ENCODE assay signal across 15 mouse cellular contexts in the genomic region with DNA sequence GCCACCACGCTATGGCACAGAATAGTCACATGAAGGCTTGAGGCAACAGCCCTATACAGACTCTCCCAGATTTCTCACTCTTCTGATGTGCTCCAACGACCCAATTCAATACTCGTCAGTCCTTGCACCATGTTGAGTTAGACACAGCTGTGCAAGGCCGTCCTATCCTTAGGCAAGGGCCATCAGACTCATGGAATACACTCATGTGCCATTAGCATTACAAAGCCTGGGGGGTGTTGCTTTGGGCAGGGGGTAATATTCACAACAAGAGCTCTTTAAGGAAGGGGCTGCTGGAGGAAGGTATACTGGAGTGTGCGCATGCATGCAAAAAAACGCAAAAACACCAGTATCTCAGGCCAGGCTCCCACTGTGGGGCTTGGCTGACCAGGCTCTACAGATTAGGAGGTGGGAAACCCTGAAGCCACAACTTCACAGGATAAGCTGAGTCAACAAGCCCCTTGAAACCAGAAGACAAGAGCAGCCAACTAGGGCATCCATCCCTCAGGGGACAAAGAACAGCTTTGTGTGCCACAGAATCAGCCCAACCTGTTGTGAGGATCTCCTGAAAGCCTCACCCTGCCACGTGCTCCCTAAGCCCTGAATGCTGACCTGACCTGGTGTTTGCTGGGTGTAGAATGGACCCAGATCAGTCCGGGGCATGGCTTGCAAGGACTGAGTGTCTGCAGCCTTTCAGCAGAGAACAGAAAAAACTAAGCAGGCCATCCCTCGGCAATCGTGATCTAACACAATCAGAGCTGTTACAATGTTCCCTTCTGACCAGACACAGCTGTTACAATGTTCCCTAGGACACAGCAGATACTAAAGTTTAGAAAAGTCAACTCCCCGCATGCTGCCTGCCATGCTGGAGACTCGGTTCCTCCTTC.
DNase-seq lines count a peak whose midpoint lies in the region; ATAC-seq and TF ChIP-seq lines count a peak whose summit lies in the region.
"Had no signal": no experiment of that assay in that cellular context is flagged by ENCODE, and none has a peak within 500 bp of the region (broad histone marks: within the 10 kb centered on the region; RNA-seq: fewer than 3 reads in every experiment).

No protein-coding gene starts in this region.

- TF ChIP-seq POLR2A in testis, adult 2 months (IDR thresholded peaks at IDR 0.05; ENCODE audit: control insufficient read depth, low read depth, low read length), result no peak

- H3K27me3 ChIP-seq in hindbrain, postnatal 0 days (ENCODE audit: insufficient read depth, low read length), result no peaks in the 10 kb centered on the region
- no peaks in the 10 kb centered on the region for H3K27me3 ChIP-seq in hindbrain, embryonic 13.5 days
- no peaks in the 10 kb centered on the region for H3K27me3 ChIP-seq in embryonic facial prominence, embryonic 14.5 days (replicated peaks; ENCODE audit: control insufficient read depth, insufficient read depth, low read length)
- no peaks in the 10 kb centered on the region for H3K27me3 ChIP-seq in testis, adult 2 months (ENCODE audit: control insufficient read depth, insufficient read depth, low read length)
- no peaks in the 10 kb centered on the region for H3K27me3 ChIP-seq in midbrain, embryonic 14.5 days (ENCODE audit: control insufficient read depth, insufficient read depth, low read length)
- H3K27me3 ChIP-seq: embryonic facial prominence, embryonic 12.5 days; neural tube, embryonic 13.5 days had no signal

- no peak for DNase-seq in hindbrain, postnatal 0 days (ENCODE audit: low spot score)
- DNase-seq in lung, postnatal 36 days, result peak; percentile 22
- DNase-seq in lung, adult 18-20 months, result no peak
- DNase-seq in embryonic facial prominence, embryonic 14.5 days (ENCODE audit: low spot score), result no peak
- DNase-seq in midbrain, embryonic 14.5 days, result no peak
- DNase-seq in frontal cortex, postnatal 14 days (ENCODE audit: low spot score in 2 of 2), result no peak
- DNase-seq: adrenal gland, adult 2 months; cerebellum, adult 11-12 months; right cerebral cortex, postnatal 25 days; thymus, postnatal 36 days had no signal

- H3K4me2 ChIP-seq in hindbrain, postnatal 0 days (ENCODE audit: low read depth, low read length), result no peak overlapping the region
- H3K4me2 ChIP-seq in hindbrain, embryonic 13.5 days, result no peak overlapping the region
- H3K4me2 ChIP-seq in embryonic facial prominence, embryonic 14.5 days (ENCODE audit: low read depth, low read length), result no peak overlapping the region
- H3K4me2 ChIP-seq in midbrain, embryonic 14.5 days (ENCODE audit: low read length), result no peak overlapping the region
- H3K4me2 ChIP-seq: embryonic facial prominence, embryonic 12.5 days; neural tube, embryonic 13.5 days had no signal

- ATAC-seq in hindbrain, postnatal 0 days, result peak; percentile 64; the same call in 1 of the 2 replicates
- ATAC-seq in hindbrain, embryonic 13.5 days (ENCODE audit: low FRiP score), result no peak
- no peak for ATAC-seq in embryonic facial prominence, embryonic 14.5 days (ENCODE audit: low read depth)
- ATAC-seq in midbrain, embryonic 14.5 days (ENCODE audit: low FRiP score, low TSS enrichment), result no peak

- H3K4me3 ChIP-seq in hindbrain, postnatal 0 days (ENCODE audit: low read length), result no peak overlapping the region
- H3K4me3 ChIP-seq in hindbrain, embryonic 13.5 days, result no peak overlapping the region
- H3K4me3 ChIP-seq in embryonic facial prominence, embryonic 14.5 days (ENCODE audit: low read depth, low read length), result no peak overlapping the region
- no peak overlapping the region for H3K4me3 ChIP-seq in testis, adult 2 months (ENCODE audit: control insufficient read depth, low read depth, low read length)
- H3K4me3 ChIP-seq in midbrain, embryonic 14.5 days (replicated peaks; ENCODE audit: low read depth, low read length), result no peak overlapping the region
- H3K4me3 ChIP-seq: embryonic facial prominence, embryonic 12.5 days; neural tube, embryonic 13.5 days had no signal

- no peaks in the 10 kb centered on the region for H3K36me3 ChIP-seq in hindbrain, postnatal 0 days (ENCODE audit: insufficient read depth, low read length)
- peaks cover 8% of the 10 kb centered on the region for H3K36me3 ChIP-seq in hindbrain, embryonic 13.5 days
- 0 out of 2 replicates have a peak, but pooled peaks cover 4% of the 10 kb centered on the region for H3K36me3 ChIP-seq in embryonic facial prominence, embryonic 14.5 days (ENCODE audit: control insufficient read depth, insufficient read depth, low read length)
- no peaks in the 10 kb centered on the region for H3K36me3 ChIP-seq in testis, adult 2 months (ENCODE audit: control insufficient read depth, insufficient read depth, low read length)
- no peaks in the 10 kb centered on the region for H3K36me3 ChIP-seq in midbrain, embryonic 14.5 days (ENCODE audit: control insufficient read depth, insufficient read depth, low read length)
- H3K36me3 ChIP-seq: embryonic facial prominence, embryonic 12.5 days had no signal

- no peak overlapping the region for H3K9ac ChIP-seq in hindbrain, postnatal 0 days (replicated peaks; ENCODE audit: low read length)
- H3K9ac ChIP-seq in hindbrain, embryonic 13.5 days, result no peak overlapping the region
- no peak overlapping the region for H3K9ac ChIP-seq in embryonic facial prominence, embryonic 14.5 days (ENCODE audit: low read depth, low read length)
- H3K9ac ChIP-seq in midbrain, embryonic 14.5 days (replicated peaks; ENCODE audit: low read length), result no peak overlapping the region
- H3K9ac ChIP-seq: embryonic facial prominence, embryonic 12.5 days; neural tube, embryonic 13.5 days had no signal

- WGBS in hindbrain, postnatal 0 days, result 53% methylated on average over 12 of the region's 12 CpGs
- WGBS in hindbrain, embryonic 13.5 days, result 61% methylated on average over 12 of the region's 12 CpGs
- WGBS in embryonic facial prominence, embryonic 14.5 days, result 67% methylated on average over 12 of the region's 12 CpGs
- WGBS in midbrain, embryonic 14.5 days, result 50% methylated on average over 12 of the region's 12 CpGs

- 0 out of 2 replicates have a peak, but pooled peaks cover 5% of the 10 kb centered on the region for H3K4me1 ChIP-seq in hindbrain, postnatal 0 days (ENCODE audit: insufficient read depth, low read length)
- H3K4me1 ChIP-seq in hindbrain, embryonic 13.5 days (replicated peaks), result peaks cover 8% of the 10 kb centered on the region
- H3K4me1 ChIP-seq in embryonic facial prominence, embryonic 14.5 days (ENCODE audit: control insufficient read depth, insufficient read depth, low read length), result peaks cover 5% of the 10 kb centered on the region; the same call in 1 of the 2 replicates
- H3K4me1 ChIP-seq in testis, adult 2 months (ENCODE audit: control insufficient read depth, insufficient read depth, low read length), result peaks cover 13% of the 10 kb centered on the region
- no peaks in the 10 kb centered on the region for H3K4me1 ChIP-seq in midbrain, embryonic 14.5 days (ENCODE audit: control insufficient read depth, insufficient read depth, low read length)

- TF ChIP-seq CTCF in hindbrain, postnatal 0 days (IDR thresholded peaks at IDR 0.05; ENCODE audit: low read depth), result no peak
- TF ChIP-seq CTCF in testis, adult 2 months (IDR thresholded peaks at IDR 0.05; ENCODE audit: control insufficient read depth, insufficient read depth, insufficient replicate concordance, low read depth, low read length), result no peak

- H3K27ac ChIP-seq in hindbrain, postnatal 0 days, result no peak overlapping the region
- H3K27ac ChIP-seq in hindbrain, embryonic 13.5 days, result no peak overlapping the region; the same call in 1 of the 2 replicates
- H3K27ac ChIP-seq in embryonic facial prominence, embryonic 14.5 days (replicated peaks; ENCODE audit: low read depth, low read length), result peak overlapping the region; percentile 44
- H3K27ac ChIP-seq in testis, adult 2 months (ENCODE audit: control insufficient read depth, insufficient read depth, low read depth, low read length), result peak overlapping the region; percentile 24; the same call in 1 of the 2 replicates
- no peak overlapping the region for H3K27ac ChIP-seq in midbrain, embryonic 14.5 days (replicated peaks; ENCODE audit: low read depth, low read length)
- H3K27ac ChIP-seq: embryonic facial prominence, embryonic 12.5 days; neural tube, embryonic 13.5 days had no signal

- no peaks in the 10 kb centered on the region for H3K9me3 ChIP-seq in hindbrain, postnatal 0 days (ENCODE audit: low read length)
- H3K9me3 ChIP-seq in hindbrain, embryonic 13.5 days, result peaks cover 9% of the 10 kb centered on the region; the same call in 1 of the 2 replicates
- H3K9me3 ChIP-seq in embryonic facial prominence, embryonic 14.5 days (ENCODE audit: control insufficient read depth, low read length), result peaks cover 11% of the 10 kb centered on the region
- 0 out of 2 replicates have a peak, but pooled peaks cover 7% of the 10 kb centered on the region for H3K9me3 ChIP-seq in midbrain, embryonic 14.5 days (ENCODE audit: control insufficient read depth, low read length)
- H3K9me3 ChIP-seq: G1E had no signal

Comparison
In these comparisons a context has a peak if more than half of its experiments do, and no peak if none do; other contexts are left out.
1. H3K27ac ChIP-seq: peak in embryonic facial prominence, embryonic 14.5 days (single experiment) and testis, adult 2 months (single experiment); none in hindbrain, postnatal 0 days (single experiment), hindbrain, embryonic 13.5 days (single experiment) and midbrain, embryonic 14.5 days (single experiment).